Mouse (Mus musculus): ENCODE data around the gene Gli3. TPM values are rescaled to one million over a fixed set of nuclear protein-coding genes. Genes with fewer than 3 reads are reported as not detected.

The Gli3 gene
- total RNA-seq (2021): 10 to 100 TPM; 12.2 to 12.4 TPM
- long read RNA-seq, experiment 1, partial matches to known transcripts: 0 of 3 reads
- long read RNA-seq, experiment 1, other reads (novel, unspliced or antisense): 3 of 3 reads
- long read RNA-seq, experiment 2, partial matches to known transcripts: 2 of 2 reads
- long read RNA-seq, experiment 2, other reads (novel, unspliced or antisense): 0 of 2 reads

- peak; percentile 17 to 47 for DNase-seq (ENCODE audit: low spot score in 2 of 2)
Observed at GRCm38 (mm10) chr13:15462830-15463491, at the start of gene Gli3. Gene Gli3 (plus strand): TSS chr13:15463235.

GRCm38 (mm10) chr13:15421182-15421750 lies 41.8 kb upstream of the Gli3 start:
- no peak for DNase-seq (ENCODE audit: low spot score in 2 of 2)

- DNase-seq (ENCODE audit: low spot score in 2 of 2): no peak
Observed at GRCm38 (mm10) chr13:15442002-15442401, 21.0 kb upstream of the Gli3 start.

- DNase-seq (ENCODE audit: low spot score in 2 of 2): no peak
Observed at GRCm38 (mm10) chr13:15444312-15444711, 18.7 kb upstream of the Gli3 start.

- DNase-seq (ENCODE audit: low spot score in 2 of 2): no peak
Observed at GRCm38 (mm10) chr13:15445591-15445990, 17.4 kb upstream of the Gli3 start.

GRCm38 (mm10) chr13:15446004-15446403 lies 17.0 kb upstream of the Gli3 start:
- DNase-seq (ENCODE audit: low spot score in 2 of 2): no peak

GRCm38 (mm10) chr13:15446782-15447564 lies 16.1 kb upstream of the Gli3 start:
- DNase-seq (ENCODE audit: low spot score in 2 of 2): no peak

GRCm38 (mm10) chr13:15450941-15451340 lies 12.1 kb upstream of the Gli3 start:
- DNase-seq (ENCODE audit: low spot score in 2 of 2): no peak

- no peak for DNase-seq (ENCODE audit: low spot score in 2 of 2)
Observed at GRCm38 (mm10) chr13:15457841-15458240, 5.2 kb upstream of the Gli3 start.

GRCm38 (mm10) chr13:15461926-15462325 lies 1.1 kb upstream of the Gli3 start:
- no peak for DNase-seq (ENCODE audit: low spot score in 2 of 2)

- DNase-seq (ENCODE audit: low spot score in 2 of 2): peak in 1 of 2 experiments; percentile 12
Observed at GRCm38 (mm10) chr13:15463492-15464080, 551 bp downstream of the Gli3 start.

- DNase-seq (ENCODE audit: low spot score in 2 of 2): peak in 1 of 2 experiments; percentile 19
Observed at GRCm38 (mm10) chr13:15464081-15464526, 1.1 kb downstream of the Gli3 start.

- no peak for DNase-seq (ENCODE audit: low spot score in 2 of 2)
Observed at GRCm38 (mm10) chr13:15464741-15465250, 1.8 kb downstream of the Gli3 start.

GRCm38 (mm10) chr13:15466496-15466895 lies 3.5 kb downstream of the Gli3 start:
- DNase-seq (ENCODE audit: low spot score in 2 of 2): no peak

- no peak for DNase-seq (ENCODE audit: low spot score in 2 of 2)
Observed at GRCm38 (mm10) chr13:15467409-15467808, 4.4 kb downstream of the Gli3 start.

GRCm38 (mm10) chr13:15468421-15468820 lies 5.4 kb downstream of the Gli3 start:
- DNase-seq (ENCODE audit: low spot score in 2 of 2): no peak

- no peak for DNase-seq (ENCODE audit: low spot score in 2 of 2)
Observed at GRCm38 (mm10) chr13:15470056-15470455, 7.0 kb downstream of the Gli3 start.

- DNase-seq (ENCODE audit: low spot score in 2 of 2): no peak
Observed at GRCm38 (mm10) chr13:15472712-15473111, 9.7 kb downstream of the Gli3 start.

GRCm38 (mm10) chr13:15474393-15474792 lies 11.4 kb downstream of the Gli3 start:
- no peak for DNase-seq (ENCODE audit: low spot score in 2 of 2)

GRCm38 (mm10) chr13:15486033-15486891 lies 23.2 kb downstream of the Gli3 start:
- no peak for DNase-seq (ENCODE audit: low spot score in 2 of 2)
